Mouse (Mus musculus) common myeloid progenitor, adult 5-6 weeks (primary cell): ENCODE results near the gene Man2b2. TPM values are rescaled to one million over a fixed set of nuclear protein-coding genes. Genes with fewer than 3 reads are reported as not detected.

Experiments used
- ATAC-seq: replicated peaks from 2 replicates; pipeline ENCODE4 v1.8.0; 2016; ENCODE audit warnings: low read depth, mild to moderate bottlenecking, moderate TSS enrichment, inconsistent platforms; ENCODE audit not compliant: poor library complexity, severe bottlenecking
- total RNA-seq: library from RNA; stranded (forward); fragments of 200-1000, 187-1606 nt; gene quantifications from 2 replicates; pipeline ENCODE4 v1.2.3, GENCODE M21; 2017

Gene Man2b2
- total RNA-seq, result 11.9 and 20.8 TPM in 2 replicates

GRCm38 (mm10) chr5:36829913-36830879 is at the start of gene Man2b2:
Gene Man2b2, minus strand, starts transcription at chr5:36830653.
- peak; percentile 95 for ATAC-seq

GRCm38 (mm10) chr5:36878801-36879200 is 48.3 kb upstream of the Man2b2 start:
- no peak for ATAC-seq

GRCm38 (mm10) chr5:36877641-36878040 is 47.2 kb upstream of the Man2b2 start:
- ATAC-seq, result no peak

GRCm38 (mm10) chr5:36876777-36877396 is 46.4 kb upstream of the Man2b2 start:
- ATAC-seq, result no peak

- ATAC-seq, result no peak
These were observed 45.5 kb upstream of the Man2b2 start for GRCm38 (mm10) chr5:36875956-36876355.

- ATAC-seq, result no peak
These were observed 40.5 kb upstream of the Man2b2 start for GRCm38 (mm10) chr5:36870916-36871315.

GRCm38 (mm10) chr5:36869578-36870236 is 39.3 kb upstream of the Man2b2 start:
- no peak for ATAC-seq

- ATAC-seq, result no peak
These were observed 38.7 kb upstream of the Man2b2 start for GRCm38 (mm10) chr5:36869186-36869577.

GRCm38 (mm10) chr5:36868266-36869090 is 38.0 kb upstream of the Man2b2 start, which contains the start of gene Ppp2r2c:
Gene Ppp2r2c, plus strand, starts transcription at chr5:36868513.
- no peak for ATAC-seq

- ATAC-seq, result no peak
These were observed 37.1 kb upstream of the Man2b2 start for GRCm38 (mm10) chr5:36867561-36867960.

GRCm38 (mm10) chr5:36866701-36867250 is 36.3 kb upstream of the Man2b2 start:
- ATAC-seq, result no peak

GRCm38 (mm10) chr5:36861084-36861483 is 30.6 kb upstream of the Man2b2 start:
- no peak for ATAC-seq

- no peak for ATAC-seq
These were observed 27.1 kb upstream of the Man2b2 start for GRCm38 (mm10) chr5:36857546-36857945.

GRCm38 (mm10) chr5:36856529-36856928 is 26.1 kb upstream of the Man2b2 start:
- ATAC-seq, result no peak

GRCm38 (mm10) chr5:36855180-36855579 is 24.7 kb upstream of the Man2b2 start:
- no peak for ATAC-seq

GRCm38 (mm10) chr5:36851572-36851971 is 21.1 kb upstream of the Man2b2 start:
- ATAC-seq, result no peak

GRCm38 (mm10) chr5:36844490-36844889 is 14.0 kb upstream of the Man2b2 start:
- ATAC-seq, result no peak

- no peak for ATAC-seq
These were observed 11.2 kb upstream of the Man2b2 start for GRCm38 (mm10) chr5:36841701-36842100.

GRCm38 (mm10) chr5:36840092-36840491 is 9.6 kb upstream of the Man2b2 start:
- no peak for ATAC-seq

- ATAC-seq, result no peak
These were observed 9.1 kb upstream of the Man2b2 start for GRCm38 (mm10) chr5:36839602-36840001.
